18 mouse cellular contexts compared by ENCODE assay signal in the genomic region with DNA sequence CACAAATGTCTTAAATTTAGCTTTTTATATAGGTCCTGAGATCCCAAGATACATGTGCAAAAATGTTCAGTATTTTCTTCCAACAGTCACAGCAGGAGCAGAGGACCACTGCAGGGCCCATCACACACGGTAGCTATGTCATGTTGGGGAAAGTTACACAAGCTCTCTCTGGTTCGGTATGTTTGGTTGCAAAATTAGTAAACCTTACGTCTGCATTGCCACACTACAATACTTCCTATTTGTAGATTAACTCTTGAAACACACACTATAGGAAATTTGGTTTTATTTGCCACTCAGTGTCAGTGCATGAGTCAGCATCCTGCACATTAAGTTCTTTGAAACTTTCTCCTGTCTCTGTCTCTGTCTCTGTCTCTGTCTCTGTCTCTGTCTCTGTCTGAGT.
"Had no signal": no experiment of that assay in that cellular context is flagged by ENCODE, and none has a peak within 500 bp of the region (broad histone marks: within the 10 kb centered on the region; RNA-seq: fewer than 3 reads in every experiment).

No protein-coding gene starts in this region.

- H3K27ac ChIP-seq: liver, embryonic 14.5 days; midbrain, embryonic 10.5 days; midbrain, embryonic 12.5 days; neural tube, embryonic 13.5 days; neural tube, embryonic 15.5 days; stomach, embryonic 15.5 days; stomach, postnatal 0 days had no signal

- H3K9ac ChIP-seq: liver, embryonic 14.5 days; lung, embryonic 14.5 days; midbrain, embryonic 12.5 days; neural tube, embryonic 13.5 days; neural tube, embryonic 15.5 days; stomach, embryonic 15.5 days had no signal

- H3K27me3 ChIP-seq: midbrain, embryonic 12.5 days; neural tube, embryonic 13.5 days; neural tube, embryonic 15.5 days; stomach, embryonic 15.5 days had no signal

- H3K4me3 ChIP-seq: midbrain, embryonic 10.5 days; midbrain, embryonic 12.5 days; myocyte; neural tube, embryonic 13.5 days; neural tube, embryonic 15.5 days; stomach, embryonic 15.5 days had no signal

- DNase-seq: lung, adult 18-20 months; lung, embryonic 14.5 days; lung, postnatal 10 days; lung, postnatal 4 days; midbrain, embryonic 14.5 days; right cerebral cortex, postnatal 14 days; thymus, adult 2 months; thymus, postnatal 14 days; thymus, postnatal 4 days had no signal

- H3K9me3 ChIP-seq: midbrain, embryonic 10.5 days; midbrain, embryonic 12.5 days; neural tube, embryonic 13.5 days; neural tube, embryonic 15.5 days; stomach, embryonic 15.5 days had no signal

- H3K4me2 ChIP-seq: lung, embryonic 14.5 days; midbrain, embryonic 12.5 days; neural tube, embryonic 13.5 days; neural tube, embryonic 15.5 days; stomach, embryonic 15.5 days had no signal

- ATAC-seq: midbrain, embryonic 16.5 days had no signal

- H3K36me3 ChIP-seq: midbrain, embryonic 10.5 days; midbrain, embryonic 12.5 days; neural tube, embryonic 13.5 days; neural tube, embryonic 15.5 days; stomach, embryonic 15.5 days had no signal

- H3K4me1 ChIP-seq: neural tube, embryonic 15.5 days; stomach, embryonic 15.5 days had no signal
